Mouse (Mus musculus) Muller cell, postnatal 12 days (primary cell): ENCODE results near the gene Rpa3.

Source experiments
- DNase-seq: peaks from one replicate; pipeline ENCODE4 v3.0.0-alpha.2; 2015; ENCODE audit errors: inconsistent ontology term

Gene Rpa3

GRCm38 (mm10) chr6:8209047-8209865 lies 49.7 kb downstream of the Rpa3 start, which contains the start of gene Mios:
Gene Mios, plus strand, starts transcription at chr6:8209222.
- DNase-seq = peak; percentile 97
